Mouse (Mus musculus) stomach, postnatal 0 days (tissue): ENCODE data around the gene Tspan4. TPM values are rescaled to one million over a fixed set of nuclear protein-coding genes. Genes with fewer than 3 reads are reported as not detected.

Experiments used
- ATAC-seq: fragments of 200-750 bp; cut with Nextera tagmentation; 2 replicates; pipeline ENCODE4 v1.8.0; 2017; ENCODE audit not compliant: low FRiP score, low TSS enrichment
- DNase-seq: peaks from one replicate; pipeline ENCODE4 v3.0.0-alpha.2; 2016; ENCODE audit warnings: low spot score
- H3K27ac ChIP-seq: fragments of 300-500 bp; sonication (generic); replicated peaks from 2 replicates; pipeline ENCODE4 v1.5.1; 2014; ENCODE audit warnings: mild to moderate bottlenecking, control low read depth
- H3K27me3 ChIP-seq: fragments of 300-500 bp; sonication (generic); 2 replicates; pipeline ENCODE4 v1.6.1; 2014; ENCODE audit warnings: low read length; ENCODE audit not compliant: control insufficient read depth, insufficient read depth
- H3K36me3 ChIP-seq: fragments of 300-500 bp; sonication (generic); 2 replicates; pipeline ENCODE4 v1.6.1; 2014; ENCODE audit warnings: low read length, mixed read lengths; ENCODE audit not compliant: control insufficient read depth, insufficient read depth
- H3K4me1 ChIP-seq: fragments of 300-500 bp; sonication (generic); replicated peaks from 2 replicates; pipeline ENCODE4 v1.6.1; 2014; ENCODE audit warnings: antibody characterized with exemption; ENCODE audit not compliant: control insufficient read depth, insufficient read depth
- H3K4me2 ChIP-seq: fragments of 300-500 bp; sonication (generic); replicated peaks from 2 replicates; pipeline ENCODE4 v1.6.1; 2014; ENCODE audit warnings: low read depth, mild to moderate bottlenecking, control low read depth, moderate library complexity
- H3K4me3 ChIP-seq: fragments of 300-500 bp; sonication (generic); 2 replicates; pipeline ENCODE4 v1.5.1; 2014; ENCODE audit warnings: low read depth, low read length, control low read depth
- H3K9ac ChIP-seq: fragments of 300-500 bp; sonication (generic); 2 replicates; pipeline ENCODE4 v1.6.1; 2014; ENCODE audit warnings: mild to moderate bottlenecking, low read length, control low read depth, mixed read lengths
- H3K9me3 ChIP-seq: fragments of 300-500 bp; sonication (generic); 2 replicates; pipeline ENCODE4 v1.6.1; 2016; ENCODE audit warnings: low read length; ENCODE audit not compliant: control insufficient read depth
- CTCF ChIP-seq: IDR thresholded peaks from 2 replicates; pipeline ENCODE4 v1.5.1; 2016; ENCODE audit warnings: antibody characterized with exemption, low read depth, mild to moderate bottlenecking, moderate library complexity
- EP300 ChIP-seq: optimal IDR thresholded peaks from 2 replicates; pipeline ENCODE3; 2016; ENCODE audit warnings: antibody characterized with exemption
- WGBS: fragments of 180-500 bp; shearing (Covaris S2); extraction: QIAGEN DNeasy Blood & Tissue Kit; methylation state at CpG from one replicate; pipeline ENCODE4 v1.1.7; 2014; 5-methylcytosine and 5-hydroxymethylcytosine counted together
- polyA plus RNA-seq: library from polyadenylated mRNA; unstranded; fragments of >200 nt; fragmentation: Nextera tagmentation; extraction: Ambion mirVana; gene quantifications from 2 replicates; pipeline ENCODE4 v1.2.1, GENCODE M21; 2015

Tspan4 gene
- polyA plus RNA-seq, 1 experiment from 2014 or later, result 58.7 TPM

DNA sequence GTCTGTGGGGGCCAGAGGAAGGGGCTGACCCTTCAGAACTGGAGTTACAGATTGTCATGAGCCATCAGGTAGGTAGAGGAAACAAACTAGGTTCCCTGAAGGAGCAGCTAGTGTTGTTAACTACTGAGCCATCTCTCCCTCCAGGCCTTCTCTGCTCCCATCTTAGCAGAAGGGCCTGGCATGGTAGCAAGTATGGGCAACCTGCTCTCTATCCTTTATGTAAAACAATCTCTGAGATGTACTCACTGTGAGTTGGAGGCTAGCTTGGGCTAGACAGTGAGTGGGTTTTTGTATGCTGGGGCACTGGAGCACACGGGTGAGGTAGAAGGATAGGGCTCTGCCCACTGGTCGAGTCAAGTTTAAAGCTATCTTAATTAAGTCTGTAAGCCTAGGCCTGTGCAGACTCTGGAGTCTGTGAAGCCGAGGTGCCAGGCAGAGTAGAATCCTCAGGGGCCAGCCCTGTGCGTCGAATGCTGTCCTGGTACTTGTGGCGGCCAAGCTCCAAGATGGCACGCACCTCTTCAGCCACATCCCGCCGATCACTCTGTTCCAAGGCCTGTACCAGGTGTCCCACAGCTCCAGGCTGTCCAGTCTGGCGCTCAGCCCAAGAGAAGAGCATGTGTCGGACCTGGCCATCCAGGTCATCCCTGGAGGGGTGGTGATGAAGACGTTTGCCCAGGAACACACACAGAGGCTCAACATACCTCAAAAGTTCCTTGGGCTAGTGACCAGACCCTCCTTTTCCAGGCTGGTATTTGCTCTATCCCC is 36.7 kb upstream of the Tspan4 start:
- Histone ChIP-seq H3K27ac (no peak overlapping the region), H3K27me3 (no peaks in the 10 kb centered on the region), H3K4me2 (no peak overlapping the region), H3K9ac (no peak overlapping the region), H3K4me3 (no peak overlapping the region), H3K9me3 (no peaks in the 10 kb centered on the region), H3K4me1 (peaks cover 9% of the 10 kb centered on the region), H3K36me3 (0 out of 2 replicates have a peak, but pooled peaks cover 2% of the 10 kb centered on the region)
- WGBS, result 90% methylated on average over 12 of the region's 12 CpGs
- TF ChIP-seq EP300 (no peak), CTCF (no peak)
- no peak for DNase-seq
- no peak for ATAC-seq

DNA sequence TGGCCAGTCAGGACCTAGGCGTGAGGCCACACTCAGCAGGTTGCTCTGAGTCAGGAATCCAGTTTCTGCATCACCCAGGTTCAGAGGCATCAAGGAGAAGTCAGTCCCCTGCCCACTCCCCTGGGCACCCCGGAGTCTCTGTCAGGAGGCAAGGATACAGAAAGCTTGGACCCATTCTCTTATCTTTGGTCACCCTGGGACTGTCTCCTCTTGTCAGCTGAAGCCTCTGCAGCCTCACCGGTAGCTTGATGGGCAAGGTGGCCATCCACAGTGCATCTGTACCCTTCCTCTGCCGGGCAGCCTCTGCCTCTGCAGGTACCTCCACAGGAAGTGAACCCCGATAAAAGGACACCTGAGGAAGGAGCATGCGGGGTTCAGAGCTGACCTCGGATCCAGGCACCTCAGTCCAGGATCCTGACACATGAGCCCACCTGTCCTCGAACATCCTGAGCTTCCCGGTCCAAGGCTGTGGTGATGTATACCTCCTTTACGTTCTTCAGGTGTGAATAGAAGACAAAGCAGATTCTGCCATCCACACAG is 35.8 kb upstream of the Tspan4 start:
- 93% methylated on average over 10 of the region's 10 CpGs for WGBS
- peaks cover 9% of the 10 kb centered on the region for H3K4me1 ChIP-seq
- ATAC-seq (no peak), DNase-seq (no peak)
- H3K9ac ChIP-seq, result no peak overlapping the region
- H3K27me3 ChIP-seq, result no peaks in the 10 kb centered on the region
- no peak overlapping the region for H3K27ac ChIP-seq
- TF ChIP-seq EP300 (no peak), CTCF (no peak)
- no peak overlapping the region for H3K4me3 ChIP-seq
- H3K9me3 ChIP-seq, result no peaks in the 10 kb centered on the region
- H3K4me2 ChIP-seq, result no peak overlapping the region
- no peaks in the 10 kb centered on the region for H3K36me3 ChIP-seq

DNA sequence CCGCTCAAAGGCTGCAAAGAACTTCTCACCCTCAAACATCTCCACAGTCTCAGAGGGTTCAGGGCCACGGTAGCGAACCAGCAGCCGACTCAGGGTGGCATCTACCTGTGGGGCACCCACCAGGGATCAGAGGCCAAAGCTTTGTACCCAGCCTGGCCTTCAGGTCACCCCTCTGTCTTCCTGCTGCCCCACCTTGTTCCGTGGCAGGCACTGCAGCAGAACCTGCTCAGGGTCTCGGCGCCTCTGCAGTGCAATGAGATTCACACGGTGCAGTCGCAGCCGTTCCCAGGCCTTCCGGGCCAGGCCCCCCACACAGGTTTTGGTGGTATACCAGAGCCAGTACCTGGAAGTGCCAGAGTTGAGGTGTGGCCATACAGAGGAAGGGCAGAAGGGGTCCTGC is 35.2 kb upstream of the Tspan4 start:
- Histone ChIP-seq H3K27ac (no peak overlapping the region), H3K9ac (no peak overlapping the region), H3K36me3 (no peaks in the 10 kb centered on the region), H3K4me1 (peaks cover 9% of the 10 kb centered on the region), H3K27me3 (no peaks in the 10 kb centered on the region), H3K4me3 (no peak overlapping the region), H3K4me2 (no peak overlapping the region), H3K9me3 (no peaks in the 10 kb centered on the region)
- TF ChIP-seq CTCF, result no peak
- no peak for TF ChIP-seq EP300
- DNase-seq, result no peak
- WGBS, result 95% methylated on average over 11 of the region's 11 CpGs
- no peak for ATAC-seq

DNA sequence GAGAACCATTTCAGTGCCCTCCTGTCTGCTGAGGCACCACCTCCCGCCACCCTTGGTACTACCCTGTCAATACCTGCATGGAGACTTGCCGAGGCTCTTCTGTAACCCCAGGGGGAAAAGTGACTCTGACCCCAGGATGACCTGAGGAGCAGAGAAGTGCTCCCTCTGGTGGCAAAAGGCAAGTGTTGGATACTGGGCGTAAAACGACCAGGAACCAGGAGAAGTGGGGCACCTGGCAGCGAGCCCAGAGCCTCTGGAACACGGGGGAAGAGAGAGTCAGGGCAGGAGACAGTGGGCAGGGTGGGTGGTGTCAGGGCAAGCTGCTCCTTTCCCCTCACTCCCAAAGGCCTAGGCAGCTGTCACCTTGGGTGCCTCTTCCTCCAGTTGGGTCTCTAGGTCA is 34.4 kb upstream of the Tspan4 start:
- Histone ChIP-seq H3K4me2 (no peak overlapping the region), H3K27ac (no peak overlapping the region), H3K4me1 (peaks cover 9% of the 10 kb centered on the region), H3K4me3 (no peak overlapping the region), H3K9ac (no peak overlapping the region), H3K27me3 (no peaks in the 10 kb centered on the region), H3K9me3 (no peaks in the 10 kb centered on the region), H3K36me3 (no peaks in the 10 kb centered on the region)
- no peak for ATAC-seq
- 28% methylated on average over 6 of the region's 6 CpGs for WGBS
- DNase-seq, result peak; percentile 68
- TF ChIP-seq CTCF, result peak; percentile 87
- no peak for TF ChIP-seq EP300

DNA sequence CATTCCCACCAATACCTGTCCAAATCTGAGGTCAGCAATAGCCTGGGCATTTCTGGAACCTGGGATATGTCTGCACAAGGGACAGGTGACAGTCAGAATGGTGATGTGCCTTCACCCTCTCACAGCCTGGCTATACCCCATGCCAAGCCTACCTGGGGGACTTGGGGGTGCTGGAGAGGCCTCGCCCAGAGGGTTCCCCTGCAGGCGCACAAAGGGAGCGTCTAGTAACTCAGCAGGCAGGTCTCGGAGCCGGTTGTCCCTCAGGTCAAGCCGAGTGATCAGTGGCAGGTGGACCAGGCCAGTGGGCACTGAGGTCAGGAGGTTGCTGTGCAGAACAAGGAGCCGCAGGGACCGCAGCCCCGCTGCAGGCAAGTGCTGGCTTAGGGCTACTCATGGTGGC is 33.6 kb upstream of the Tspan4 start:
- H3K36me3 ChIP-seq, result no peaks in the 10 kb centered on the region
- no peaks in the 10 kb centered on the region for H3K27me3 ChIP-seq
- ATAC-seq, result no peak
- no peak for DNase-seq
- peaks cover 7% of the 10 kb centered on the region; the same call in 1 of the 2 replicates for H3K4me1 ChIP-seq
- no peak overlapping the region for H3K27ac ChIP-seq
- H3K4me2 ChIP-seq, result no peak overlapping the region
- TF ChIP-seq CTCF, result no peak
- TF ChIP-seq EP300, result no peak
- no peak overlapping the region for H3K9ac ChIP-seq
- no peak overlapping the region for H3K4me3 ChIP-seq
- WGBS, result 90% methylated on average over 9 of the region's 9 CpGs
- H3K9me3 ChIP-seq, result no peaks in the 10 kb centered on the region

DNA sequence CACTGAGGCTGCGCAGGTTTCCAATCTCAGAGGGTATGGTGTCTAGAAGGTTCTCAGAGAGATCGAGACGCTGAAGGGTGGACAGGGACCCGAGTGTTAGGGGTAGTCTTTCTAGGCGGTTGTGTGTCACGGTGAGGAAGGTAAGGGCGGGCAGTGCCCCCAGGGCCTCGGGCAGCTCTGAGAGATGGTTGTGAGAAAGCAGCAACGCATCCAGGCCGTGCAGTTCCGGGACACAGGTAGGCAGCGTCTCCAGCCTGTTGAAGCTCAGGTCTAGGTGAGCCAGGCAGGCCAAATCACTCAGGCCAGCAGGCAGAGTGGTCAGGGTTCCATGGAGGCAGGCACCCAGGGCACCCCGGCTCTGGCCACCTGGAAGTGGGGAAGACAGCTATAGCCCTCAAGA is 32.8 kb upstream of the Tspan4 start:
- Histone ChIP-seq H3K27me3 (no peaks in the 10 kb centered on the region), H3K4me2 (no peak overlapping the region), H3K36me3 (no peaks in the 10 kb centered on the region), H3K9me3 (no peaks in the 10 kb centered on the region), H3K27ac (no peak overlapping the region), H3K4me3 (no peak overlapping the region), H3K9ac (no peak overlapping the region), H3K4me1 (peaks cover 4% of the 10 kb centered on the region; the same call in 1 of the 2 replicates)
- TF ChIP-seq EP300 (no peak), CTCF (no peak)
- DNase-seq (no peak), ATAC-seq (no peak)
- WGBS, result 91% methylated on average over 13 of the region's 13 CpGs
